Mouse (Mus musculus) lung, adult 2 months (tissue): ENCODE measurements around the gene Ccdc34. TPM values are rescaled to one million over a fixed set of nuclear protein-coding genes. Genes with fewer than 3 reads are reported as not detected.

Experiments
- DNase-seq: peaks from one replicate; pipeline ENCODE4 v3.0.0; 2022
- H3K4me1 ChIP-seq: fragments of 200-500 bp; 2 replicates; pipeline ENCODE4 v1.6.1; 2011; ENCODE audit warnings: low read length; ENCODE audit not compliant: control insufficient read depth, insufficient read depth
- H3K4me3 ChIP-seq: fragments of 200-500 bp; replicated peaks from 2 replicates; pipeline ENCODE3; 2011; ENCODE audit warnings: low read depth, mild to moderate bottlenecking, control low read depth, low read length; ENCODE audit errors: extremely low read depth
- CTCF ChIP-seq: fragments of 200-500 bp; IDR thresholded peaks from 2 replicates; pipeline ENCODE4 v1.5.1; 2011; ENCODE audit warnings: mild to moderate bottlenecking, low read length, control low read depth; ENCODE audit not compliant: insufficient read depth
- POLR2A ChIP-seq: fragments of 200-500 bp; IDR thresholded peaks from 2 replicates; pipeline ENCODE4 v1.6.1; 2011; ENCODE audit warnings: low read depth, mild to moderate bottlenecking, control low read depth, low read length, borderline replicate concordance; ENCODE audit errors: extremely low read depth
- WGBS: fragments of 180-500 bp; shearing (Covaris S2); methylation state at CpG from one replicate; pipeline ENCODE4 v1.1.7; 2018; 5-methylcytosine and 5-hydroxymethylcytosine counted together
- polyA plus RNA-seq: library from polyadenylated mRNA; depleted of rRNA; stranded (reverse); fragments of >200 nt; gene quantifications from 2 replicates; pipeline ENCODE4 v1.2.3, GENCODE M21; 2012

Ccdc34 gene
- polyA plus RNA-seq, 1 experiment = 3.9 TPM

GRCm38 (mm10) chr2:110068916-110069315, 51.3 kb downstream of the Ccdc34 start:
- TF ChIP-seq POLR2A (no peak), CTCF (no peak)
- no peak for DNase-seq
- no peak overlapping the region for H3K4me3 ChIP-seq
- H3K4me1 ChIP-seq = no peaks in the 10 kb centered on the region

GRCm38 (mm10) chr2:110073023-110073422, 55.4 kb downstream of the Ccdc34 start:
- Histone ChIP-seq H3K4me1 (no peaks in the 10 kb centered on the region), H3K4me3 (no peak overlapping the region)
- TF ChIP-seq POLR2A = no peak
- no peak for TF ChIP-seq CTCF
- WGBS = 62% methylated on average over 6 of the region's 6 CpGs
- no peak for DNase-seq

- 87% methylated on average over 6 of the region's 6 CpGs for whole genome bisulfite sequencing
- H3K4me1 ChIP-seq = no peaks in the 10 kb centered on the region
- no peak for DNase-seq
- H3K4me3 ChIP-seq = no peak overlapping the region
- no peak for TF ChIP-seq CTCF
Observed at GRCm38 (mm10) chr2:110074646-110075452, 57.2 kb downstream of the Ccdc34 start.

GRCm38 (mm10) chr2:110077240-110077639, 59.6 kb downstream of the Ccdc34 start:
- Histone ChIP-seq H3K4me1 (no peaks in the 10 kb centered on the region), H3K4me3 (no peak overlapping the region)
- WGBS = 27% methylated on average over 2 of the region's 2 CpGs
- no peak for DNase-seq
- no peak for TF ChIP-seq POLR2A
- TF ChIP-seq CTCF = no peak

- DNase-seq = no peak
- Histone ChIP-seq H3K4me1 (no peaks in the 10 kb centered on the region), H3K4me3 (no peak overlapping the region)
- TF ChIP-seq POLR2A = no peak
- TF ChIP-seq CTCF = no peak
- WGBS = 75% methylated on average over 2 of the region's 2 CpGs
Observed at GRCm38 (mm10) chr2:110077655-110078054, 60.0 kb downstream of the Ccdc34 start.

GRCm38 (mm10) chr2:110080532-110080931, 62.9 kb downstream of the Ccdc34 start:
- TF ChIP-seq POLR2A = no peak
- TF ChIP-seq CTCF = no peak
- H3K4me1 ChIP-seq = no peaks in the 10 kb centered on the region
- H3K4me3 ChIP-seq = no peak overlapping the region
- 62% methylated on average over 6 of the region's 6 CpGs for WGBS
- no peak for DNase-seq

GRCm38 (mm10) chr2:110082975-110083374, 65.4 kb downstream of the Ccdc34 start:
- TF ChIP-seq POLR2A = no peak
- TF ChIP-seq CTCF = no peak
- no peak for DNase-seq
- Histone ChIP-seq H3K4me3 (no peak overlapping the region), H3K4me1 (no peaks in the 10 kb centered on the region)
- WGBS = 62% methylated on average over 2 of the region's 2 CpGs

GRCm38 (mm10) chr2:110085701-110086143, 68.1 kb downstream of the Ccdc34 start:
- WGBS = 70% methylated on average over 3 of the region's 3 CpGs
- DNase-seq = no peak
- Histone ChIP-seq H3K4me3 (no peak overlapping the region), H3K4me1 (no peaks in the 10 kb centered on the region)
- TF ChIP-seq CTCF = no peak
- no peak for TF ChIP-seq POLR2A

- Histone ChIP-seq H3K4me3 (no peak overlapping the region), H3K4me1 (no peaks in the 10 kb centered on the region)
- 68% methylated on average over 3 of the region's 3 CpGs for WGBS
- DNase-seq = no peak
- TF ChIP-seq POLR2A = no peak
- TF ChIP-seq CTCF = no peak
Observed at GRCm38 (mm10) chr2:110114133-110114532, 96.5 kb downstream of the Ccdc34 start.

GRCm38 (mm10) chr2:110129396-110129795, 111.8 kb downstream of the Ccdc34 start:
- no peak for TF ChIP-seq CTCF
- no peak for TF ChIP-seq POLR2A
- Histone ChIP-seq H3K4me3 (no peak overlapping the region), H3K4me1 (no peaks in the 10 kb centered on the region)
- DNase-seq = no peak
- WGBS = 85% methylated on average over 2 of the region's 2 CpGs

- Histone ChIP-seq H3K4me1 (no peaks in the 10 kb centered on the region), H3K4me3 (no peak overlapping the region)
- TF ChIP-seq CTCF (no peak), POLR2A (no peak)
- 23% methylated on average over 2 of the region's 2 CpGs for WGBS
- DNase-seq = no peak
Observed at GRCm38 (mm10) chr2:110131573-110131972, 114.0 kb downstream of the Ccdc34 start.
